In genomic region chr17:3305926-3306325, GRCm38 (mm10) we compare ENCODE assay signal across 14 mouse cellular contexts. TPM values are rescaled to one million over a fixed set of nuclear protein-coding genes. Genes with fewer than 3 reads are reported as not detected.
DNase-seq lines count a peak whose midpoint lies in the region; ATAC-seq and TF ChIP-seq lines count a peak whose summit lies in the region.
"Had no signal": no experiment of that assay in that cellular context is flagged by ENCODE, and none has a peak within 500 bp of the region (broad histone marks: within the 10 kb centered on the region; RNA-seq: fewer than 3 reads in every experiment).

No protein-coding gene starts in this region.

- TF ChIP-seq POLR2A in olfactory bulb, adult 2 months (IDR thresholded peaks at IDR 0.05; ENCODE audit: insufficient read depth, low read depth, low read length): no peak

- H3K4me2 ChIP-seq in midbrain, embryonic 11.5 days: no peak overlapping the region
- H3K4me2 ChIP-seq in midbrain, postnatal 0 days (ENCODE audit: low read depth, low read length, poor library complexity, severe bottlenecking): no peak overlapping the region
- no peak overlapping the region for H3K4me2 ChIP-seq in heart, embryonic 15.5 days
- H3K4me2 ChIP-seq in hindbrain, postnatal 0 days (ENCODE audit: low read depth, low read length): no peak overlapping the region
- H3K4me2 ChIP-seq: liver, embryonic 15.5 days had no signal

- H3K36me3 ChIP-seq in midbrain, embryonic 11.5 days (ENCODE audit: control insufficient read depth, insufficient read depth, low read length): no peaks in the 10 kb centered on the region
- H3K36me3 ChIP-seq in midbrain, postnatal 0 days (ENCODE audit: insufficient read depth, low read length): no peaks in the 10 kb centered on the region
- H3K36me3 ChIP-seq in heart, embryonic 15.5 days: peaks cover 9% of the 10 kb centered on the region; the same call in 1 of the 2 replicates
- no peaks in the 10 kb centered on the region for H3K36me3 ChIP-seq in hindbrain, postnatal 0 days (ENCODE audit: insufficient read depth, low read length)
- H3K36me3 ChIP-seq: liver, embryonic 15.5 days had no signal

- no peaks in the 10 kb centered on the region for H3K9me3 ChIP-seq in midbrain, embryonic 11.5 days (ENCODE audit: control insufficient read depth, low read length)
- no peaks in the 10 kb centered on the region for H3K9me3 ChIP-seq in midbrain, postnatal 0 days (ENCODE audit: low read length)
- no peaks in the 10 kb centered on the region for H3K9me3 ChIP-seq in heart, embryonic 15.5 days (replicated peaks)
- no peaks in the 10 kb centered on the region for H3K9me3 ChIP-seq in hindbrain, postnatal 0 days (ENCODE audit: low read length)
- H3K9me3 ChIP-seq: liver, embryonic 15.5 days had no signal

- H3K9ac ChIP-seq in midbrain, embryonic 11.5 days (ENCODE audit: low read length): no peak overlapping the region
- no peak overlapping the region for H3K9ac ChIP-seq in midbrain, postnatal 0 days (replicated peaks; ENCODE audit: low read length, poor library complexity, severe bottlenecking)
- no peak overlapping the region for H3K9ac ChIP-seq in heart, embryonic 15.5 days
- H3K9ac ChIP-seq in hindbrain, postnatal 0 days (replicated peaks; ENCODE audit: low read length): no peak overlapping the region
- H3K9ac ChIP-seq: liver, embryonic 15.5 days had no signal

- H3K27me3 ChIP-seq in midbrain, embryonic 11.5 days (ENCODE audit: control insufficient read depth, insufficient read depth, low read length): no peaks in the 10 kb centered on the region
- H3K27me3 ChIP-seq in midbrain, postnatal 0 days (ENCODE audit: insufficient read depth, low read length): no peaks in the 10 kb centered on the region
- H3K27me3 ChIP-seq in heart, embryonic 15.5 days: no peaks in the 10 kb centered on the region
- H3K27me3 ChIP-seq in hindbrain, postnatal 0 days (ENCODE audit: insufficient read depth, low read length): no peaks in the 10 kb centered on the region
- H3K27me3 ChIP-seq: CH12.LX; liver, embryonic 15.5 days; megakaryocyte, embryonic 14.5 days had no signal

- WGBS in midbrain, embryonic 11.5 days: 60% methylated on average over 2 of the region's 2 CpGs
- 44% methylated on average over 2 of the region's 2 CpGs for WGBS in midbrain, postnatal 0 days
- 44% methylated on average over 2 of the region's 2 CpGs for WGBS in heart, embryonic 15.5 days
- 18% methylated on average over 2 of the region's 2 CpGs for WGBS in olfactory bulb, adult 2 months
- 50% methylated on average over 2 of the region's 2 CpGs for whole genome bisulfite sequencing in hindbrain, postnatal 0 days

- no peak for ATAC-seq in midbrain, embryonic 11.5 days (ENCODE audit: low FRiP score)
- no peak for ATAC-seq in midbrain, postnatal 0 days (ENCODE audit: low FRiP score)
- ATAC-seq in heart, embryonic 15.5 days (replicated peaks; ENCODE audit: insufficient number of reproducible peaks, insufficient read depth, low FRiP score, low read depth): peak; percentile 58
- no peak for ATAC-seq in hindbrain, postnatal 0 days
- ATAC-seq: forebrain, embryonic 14.5 days had no signal

- no peak overlapping the region for H3K4me3 ChIP-seq in midbrain, embryonic 11.5 days (ENCODE audit: low read depth, low read length)
- no peak overlapping the region for H3K4me3 ChIP-seq in midbrain, postnatal 0 days (ENCODE audit: low read depth, low read length)
- no peak overlapping the region for H3K4me3 ChIP-seq in heart, embryonic 15.5 days
- H3K4me3 ChIP-seq in olfactory bulb, adult 2 months (ENCODE audit: insufficient read depth, low read depth, low read length): no peak overlapping the region
- no peak overlapping the region for H3K4me3 ChIP-seq in hindbrain, postnatal 0 days (ENCODE audit: low read length)
- H3K4me3 ChIP-seq: liver, embryonic 15.5 days; megakaryocyte, embryonic 14.5 days had no signal

- no peak for TF ChIP-seq CTCF in midbrain, postnatal 0 days (IDR thresholded peaks at IDR 0.05)
- no peak for TF ChIP-seq CTCF in olfactory bulb, adult 2 months (IDR thresholded peaks at IDR 0.05; ENCODE audit: insufficient read depth, low read depth, low read length)
- no peak for TF ChIP-seq CTCF in hindbrain, postnatal 0 days (IDR thresholded peaks at IDR 0.05; ENCODE audit: low read depth)

- no peaks in the 10 kb centered on the region for H3K4me1 ChIP-seq in midbrain, embryonic 11.5 days (ENCODE audit: control insufficient read depth, insufficient read depth, low read length)
- H3K4me1 ChIP-seq in midbrain, postnatal 0 days (ENCODE audit: insufficient read depth, low read length): no peaks in the 10 kb centered on the region
- no peaks in the 10 kb centered on the region for H3K4me1 ChIP-seq in heart, embryonic 15.5 days (replicated peaks)
- H3K4me1 ChIP-seq in olfactory bulb, adult 2 months (ENCODE audit: control insufficient read depth, insufficient read depth, low read length): peaks cover 7% of the 10 kb centered on the region
- no peaks in the 10 kb centered on the region for H3K4me1 ChIP-seq in hindbrain, postnatal 0 days (ENCODE audit: insufficient read depth, low read length)
- H3K4me1 ChIP-seq: liver, embryonic 15.5 days had no signal

- no peak overlapping the region for H3K27ac ChIP-seq in midbrain, embryonic 11.5 days (ENCODE audit: low read depth, low read length)
- no peak overlapping the region for H3K27ac ChIP-seq in midbrain, postnatal 0 days (ENCODE audit: low read depth, low read length)
- no peak overlapping the region for H3K27ac ChIP-seq in heart, embryonic 15.5 days
- H3K27ac ChIP-seq in olfactory bulb, adult 2 months (ENCODE audit: insufficient read depth, low read depth, low read length): peak overlapping the region; percentile 46
- H3K27ac ChIP-seq in hindbrain, postnatal 0 days: no peak overlapping the region
- H3K27ac ChIP-seq: liver, embryonic 15.5 days had no signal

- peak; percentile 70 for DNase-seq in midbrain, embryonic 11.5 days (ENCODE audit: low spot score, missing footprints)
- DNase-seq in midbrain, postnatal 0 days (ENCODE audit: low spot score): no peak
- peak; percentile 31 to 45 for DNase-seq in kidney, postnatal 36 days
- DNase-seq in retina, postnatal 1 day: no peak
- DNase-seq in natural killer cell, adult 2 months (ENCODE audit: low spot score in 2 of 2): no peak
- DNase-seq in hindbrain, postnatal 0 days (ENCODE audit: low spot score): no peak
- DNase-seq: cerebellum, adult 9-11 months; thymus, adult 18-20 months had no signal

RNA-seq across cellular contexts. Expression of gene Tiam2, which starts 20.4 kb away (rescaled TPM):
- polyA plus RNA-seq in midbrain, embryonic 11.5 days (2014; fragmentation: Nextera tagmentation; extraction: Ambion mirVana): 2.5 and 3.0 TPM in 2 replicates
- total RNA-seq in midbrain, postnatal 0 days (2014; rRNA removed): 5.2 and 6.9 TPM in 2 replicates
- 1.7 TPM in 2 replicates for polyA plus RNA-seq in midbrain, postnatal 0 days (2015; fragmentation: Nextera tagmentation; extraction: Ambion mirVana)
- 3.8 and 4.2 TPM in 2 replicates for polyA plus RNA-seq in heart, embryonic 15.5 days (2015; fragmentation: Nextera tagmentation; extraction: Ambion mirVana)
- polyA plus RNA-seq in olfactory bulb, adult 2 months (2012; ENCODE audit: insufficient read depth, insufficient read length, low replicate concordance, missing spikeins): 254 TPM in 1 of 2 replicates, not detected in the other
- total RNA-seq in hindbrain, postnatal 0 days (2014; rRNA removed): 8.8 and 9.3 TPM in 2 replicates
- 2.8 and 3.1 TPM in 2 replicates for polyA plus RNA-seq in hindbrain, postnatal 0 days (2015; fragmentation: Nextera tagmentation; extraction: Ambion mirVana)

Comparison
In these comparisons a context has a peak if more than half of its experiments do, and no peak if none do; other contexts are left out.
1. DNase-seq: peak in midbrain, embryonic 11.5 days (single experiment) and kidney, postnatal 36 days (2 of 2); none in midbrain, postnatal 0 days (single experiment), retina, postnatal 1 day (single experiment), natural killer cell, adult 2 months (0 of 2) and hindbrain, postnatal 0 days (single experiment).
2. RNA of gene Tiam2, which starts 20.4 kb away (polyA plus RNA-seq): 254 TPM in olfactory bulb, adult 2 months; 3.8 to 4.2 TPM in heart, embryonic 15.5 days, 2.8 to 3.1 TPM in hindbrain, postnatal 0 days, 2.5 to 3.0 TPM in midbrain, embryonic 11.5 days and 1.7 TPM in midbrain, postnatal 0 days; every median in the first group is over 10 times any median in the second.